Mouse (Mus musculus): ENCODE results near the gene Rbm44.

DNA sequence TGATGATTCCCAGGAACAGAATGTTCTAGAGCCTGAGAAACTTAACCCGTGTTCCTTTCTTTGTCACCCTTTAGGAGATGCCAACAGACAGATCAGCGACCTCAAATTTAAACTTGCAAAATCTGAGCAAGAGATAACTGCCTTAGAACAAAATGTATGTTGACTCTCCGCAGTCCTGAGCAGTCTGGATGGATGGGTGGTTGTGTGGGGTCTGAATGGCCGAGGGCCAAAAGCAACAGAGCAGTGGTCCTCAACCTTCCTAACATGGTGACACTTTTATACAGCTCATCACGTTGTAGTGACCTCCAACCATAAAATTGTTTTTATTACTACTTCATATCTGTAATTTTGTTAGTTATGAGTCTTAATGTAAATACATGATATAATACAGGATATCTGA lies 21.9 kb upstream of the Rbm44 start:
- TF ChIP-seq CTCF (IDR thresholded peaks at IDR 0.05; ENCODE audit: low read depth) (no peak), EP300 (optimal IDR thresholded peaks at IDR 0.05) (no peak)
